Comparison of ENCODE assay signal across 27 mouse cellular contexts in genomic region chr9:17508744-17509143, GRCm38 (mm10).
DNase-seq lines count a peak whose midpoint lies in the region; ATAC-seq and TF ChIP-seq lines count a peak whose summit lies in the region.
"Had no signal": no experiment of that assay in that cellular context is flagged by ENCODE, and none has a peak within 500 bp of the region (broad histone marks: within the 10 kb centered on the region; RNA-seq: fewer than 3 reads in every experiment).

No protein-coding gene starts in this region.

- TF ChIP-seq POLR2A in lung, adult 2 months (IDR thresholded peaks at IDR 0.05; ENCODE audit: borderline replicate concordance, extremely low read depth, low read depth, low read length) = no peak

- no peaks in the 10 kb centered on the region for H3K27me3 ChIP-seq in intestine, embryonic 16.5 days (replicated peaks; ENCODE audit: control insufficient read depth, insufficient read depth, low read length)
- H3K27me3 ChIP-seq in stomach, postnatal 0 days (ENCODE audit: control insufficient read depth, insufficient read depth, low read length) = no peaks in the 10 kb centered on the region
- H3K27me3 ChIP-seq: liver, embryonic 12.5 days; midbrain, embryonic 15.5 days had no signal

- H3K36me3 ChIP-seq in ES-E14 (ENCODE audit: control insufficient read depth, insufficient read depth, low read length, poor library complexity, severe bottlenecking) = no peaks in the 10 kb centered on the region
- H3K36me3 ChIP-seq in intestine, embryonic 16.5 days (ENCODE audit: control insufficient read depth, insufficient read depth, low read length) = no peaks in the 10 kb centered on the region
- no peaks in the 10 kb centered on the region for H3K36me3 ChIP-seq in stomach, postnatal 0 days (ENCODE audit: control insufficient read depth, insufficient read depth, low read length)
- H3K36me3 ChIP-seq: G1E; liver, embryonic 12.5 days; midbrain, embryonic 10.5 days; midbrain, embryonic 15.5 days had no signal

- no peak overlapping the region for H3K4me2 ChIP-seq in intestine, embryonic 16.5 days (ENCODE audit: low read depth, low read length)
- no peak overlapping the region for H3K4me2 ChIP-seq in stomach, postnatal 0 days (replicated peaks; ENCODE audit: low read depth)
- H3K4me2 ChIP-seq: liver, embryonic 12.5 days; midbrain, embryonic 15.5 days had no signal

- no peak overlapping the region for H3K4me3 ChIP-seq in lung, adult 2 months (replicated peaks; ENCODE audit: extremely low read depth, low read depth, low read length)
- no peak overlapping the region for H3K4me3 ChIP-seq in ES-E14 (ENCODE audit: insufficient read depth in 1 of 2, low read depth in 1 of 2, low read length in 2 of 2, poor library complexity in 1 of 2, severe bottlenecking in 1 of 2)
- no peak overlapping the region for H3K4me3 ChIP-seq in intestine, embryonic 16.5 days (ENCODE audit: low read length)
- no peak overlapping the region for H3K4me3 ChIP-seq in stomach, postnatal 0 days (ENCODE audit: low read depth, low read length)
- H3K4me3 ChIP-seq: liver, embryonic 12.5 days; midbrain, embryonic 10.5 days; midbrain, embryonic 15.5 days had no signal

- no peak overlapping the region for H3K27ac ChIP-seq in ES-E14 (ENCODE audit: insufficient read depth, low read depth, low read length, poor library complexity, severe bottlenecking)
- no peak overlapping the region for H3K27ac ChIP-seq in intestine, embryonic 16.5 days (ENCODE audit: low read length)
- H3K27ac ChIP-seq in stomach, postnatal 0 days (replicated peaks) = no peak overlapping the region
- H3K27ac ChIP-seq: liver, embryonic 12.5 days; midbrain, embryonic 10.5 days; midbrain, embryonic 15.5 days had no signal

- DNase-seq in lung, postnatal 36 days = peak; percentile 4
- no peak for DNase-seq in lung, adult 2 months
- DNase-seq in ES-E14 (ENCODE audit: low read depth, low spot score) = peak; percentile 31
- DNase-seq in stomach, postnatal 0 days (ENCODE audit: low spot score) = peak; percentile 41
- no peak for DNase-seq in thymus, postnatal 36 days
- DNase-seq in ovary, postnatal 10 days (ENCODE audit: low spot score) = no peak
- DNase-seq: adrenal gland, adult 2 months; adrenal gland, postnatal 36 days; cerebellum, adult 18-20 months; cerebellum, postnatal 10 days; gastrocnemius, postnatal 14 days; heart, postnatal 14 days; kidney, adult 11 months; kidney, postnatal 14 days; left cerebral cortex, postnatal 4 days; liver, postnatal 0 days; lung, postnatal 14 days; right cerebral cortex, adult 18-20 months; thymus, postnatal 14 days had no signal

- H3K4me1 ChIP-seq in lung, adult 2 months (ENCODE audit: control insufficient read depth, insufficient read depth, low read length) = no peaks in the 10 kb centered on the region
- peaks cover 0 to 3% of the 10 kb centered on the region in 2 experiments; a peak in 1 of 4 replicates for H3K4me1 ChIP-seq in ES-E14 (ENCODE audit: control insufficient read depth in 2 of 2, insufficient read depth in 2 of 2, low read length in 2 of 2, poor library complexity in 1 of 2)
- no peaks in the 10 kb centered on the region for H3K4me1 ChIP-seq in intestine, embryonic 16.5 days (ENCODE audit: control insufficient read depth, insufficient read depth, low read length)
- H3K4me1 ChIP-seq in stomach, postnatal 0 days (replicated peaks; ENCODE audit: control insufficient read depth, insufficient read depth) = no peaks in the 10 kb centered on the region
- H3K4me1 ChIP-seq: liver, embryonic 12.5 days; midbrain, embryonic 10.5 days; midbrain, embryonic 15.5 days had no signal

- no peak for TF ChIP-seq CTCF in lung, adult 2 months (IDR thresholded peaks at IDR 0.05; ENCODE audit: insufficient read depth, low read length)
- no peak for TF ChIP-seq CTCF in stomach, postnatal 0 days (IDR thresholded peaks at IDR 0.05; ENCODE audit: low read depth)

- TF ChIP-seq EP300 in stomach, postnatal 0 days (optimal IDR thresholded peaks at IDR 0.05) = no peak

- no peak overlapping the region for H3K9ac ChIP-seq in ES-E14 (ENCODE audit: insufficient read depth, low read depth, low read length, poor library complexity, severe bottlenecking)
- no peak overlapping the region for H3K9ac ChIP-seq in intestine, embryonic 16.5 days (ENCODE audit: low read depth, low read length)
- H3K9ac ChIP-seq in stomach, postnatal 0 days (ENCODE audit: low read length) = no peak overlapping the region
- H3K9ac ChIP-seq: liver, embryonic 12.5 days; liver, postnatal 0 days; midbrain, embryonic 15.5 days had no signal

- ATAC-seq in intestine, embryonic 16.5 days = peak; percentile 80
- ATAC-seq in stomach, postnatal 0 days (ENCODE audit: low FRiP score, low TSS enrichment) = peak; percentile 72
- ATAC-seq: CD4-positive, CD25-positive, alpha-beta regulatory T cell, adult 4 months; forebrain, embryonic 14.5 days; hindbrain, embryonic 16.5 days; liver, embryonic 12.5 days; liver, postnatal 0 days; midbrain, embryonic 15.5 days had no signal

- H3K9me3 ChIP-seq in ES-E14 (ENCODE audit: control insufficient read depth, insufficient read depth, low read depth, low read length) = no peaks in the 10 kb centered on the region
- no peaks in the 10 kb centered on the region for H3K9me3 ChIP-seq in intestine, embryonic 16.5 days (ENCODE audit: control insufficient read depth, low read length)
- no peaks in the 10 kb centered on the region for H3K9me3 ChIP-seq in stomach, postnatal 0 days (ENCODE audit: control insufficient read depth, low read length)
- H3K9me3 ChIP-seq: G1E; liver, embryonic 12.5 days; midbrain, embryonic 10.5 days; midbrain, embryonic 15.5 days had no signal

- WGBS in lung, adult 2 months = 50% methylated on average over 5 of the region's 5 CpGs
- 52% methylated on average over 5 of the region's 5 CpGs for WGBS in intestine, embryonic 16.5 days
- WGBS in stomach, postnatal 0 days = 47% methylated on average over 5 of the region's 5 CpGs

- in situ Hi-C loops in ES-E14 (cut with MboI; ENCODE audit: low sequenced_read_pairs in 2 of 2, unreplicated experiment in 2 of 2) = no loop called here

TF ChIP-seq in ES-E14, 5 proteins besides CTCF, POLR2A, EP300 and RAD21:
- TF ChIP-seq ZNF384 (IDR thresholded peaks at IDR 0.05; ENCODE audit: low read depth, low read length) = no peak
- no peak for TF ChIP-seq ZC3H11A (IDR thresholded peaks at IDR 0.05; ENCODE audit: borderline replicate concordance, low read depth, low read length)
- no peak for TF ChIP-seq CHD2 (IDR thresholded peaks at IDR 0.05; ENCODE audit: low read depth, low read length)
- TF ChIP-seq HCFC1 (IDR thresholded peaks at IDR 0.05; ENCODE audit: borderline replicate concordance, insufficient read depth, low read length) = no peak
- TF ChIP-seq MAFK (IDR thresholded peaks at IDR 0.05; ENCODE audit: insufficient read depth, low read depth, low read length) = no peak

Comparison
In these comparisons a context has a peak if more than half of its experiments do, and no peak if none do; other contexts are left out.
1. DNase-seq: peak in lung, postnatal 36 days (single experiment), ES-E14 (single experiment) and stomach, postnatal 0 days (single experiment); none in lung, adult 2 months (single experiment), thymus, postnatal 36 days (0 of 2) and ovary, postnatal 10 days (single experiment).